Mouse (Mus musculus) urinary bladder, postnatal 25 days (tissue): ENCODE data around the gene Adam15.

Experiments
- DNase-seq: peaks from one replicate; pipeline ENCODE4 v3.0.0; 2022; ENCODE audit warnings: low spot score

Gene Adam15

GRCm38 (mm10) chr3:89322131-89322500, 27.7 kb downstream of the Adam15 start:
- DNase-seq: no peak

GRCm38 (mm10) chr3:89321183-89322130, 28.3 kb downstream of the Adam15 start:
- no peak for DNase-seq

- DNase-seq: no peak
These were observed 29.1 kb downstream of the Adam15 start for GRCm38 (mm10) chr3:89320581-89321182.

GRCm38 (mm10) chr3:89319591-89320350, 30.0 kb downstream of the Adam15 start:
- no peak for DNase-seq

- no peak for DNase-seq
These were observed 30.7 kb downstream of the Adam15 start for GRCm38 (mm10) chr3:89318971-89319590.

GRCm38 (mm10) chr3:89318316-89318715, 31.5 kb downstream of the Adam15 start:
- DNase-seq: no peak

- DNase-seq: no peak
These were observed 32.5 kb downstream of the Adam15 start for GRCm38 (mm10) chr3:89317246-89317645.

GRCm38 (mm10) chr3:89316833-89317232, 33.0 kb downstream of the Adam15 start:
- DNase-seq: peak; percentile 76

GRCm38 (mm10) chr3:89315930-89316831, 33.6 kb downstream of the Adam15 start:
- no peak for DNase-seq

GRCm38 (mm10) chr3:89315195-89315929, 34.4 kb downstream of the Adam15 start:
- DNase-seq: peak; percentile 70

- DNase-seq: no peak
These were observed 35.0 kb downstream of the Adam15 start for GRCm38 (mm10) chr3:89314791-89315190.

GRCm38 (mm10) chr3:89314340-89314739, 35.5 kb downstream of the Adam15 start:
- DNase-seq: no peak

- peak; percentile 44 for DNase-seq
These were observed 41.7 kb downstream of the Adam15 start for GRCm38 (mm10) chr3:89308089-89308488.

GRCm38 (mm10) chr3:89305551-89306325, 44.1 kb downstream of the Adam15 start:
- DNase-seq: no peak

GRCm38 (mm10) chr3:89305105-89305504, 44.7 kb downstream of the Adam15 start:
- DNase-seq: no peak

GRCm38 (mm10) chr3:89304440-89304839, 45.4 kb downstream of the Adam15 start:
- no peak for DNase-seq

GRCm38 (mm10) chr3:89300514-89300913, 49.3 kb downstream of the Adam15 start:
- no peak for DNase-seq

GRCm38 (mm10) chr3:89300071-89300470, 49.7 kb downstream of the Adam15 start:
- no peak for DNase-seq

GRCm38 (mm10) chr3:89299499-89299898, 50.3 kb downstream of the Adam15 start:
- DNase-seq: no peak

GRCm38 (mm10) chr3:89298908-89299307, 50.9 kb downstream of the Adam15 start:
- DNase-seq: no peak
